Mouse (Mus musculus): ENCODE measurements around the gene Thsd7b.
"Not testable (repeated sequence)": the region's sequence is repeated elsewhere in the genome, so short reads cannot be mapped to it uniquely, and the experiment has no call there.

Thsd7b gene

DNA sequence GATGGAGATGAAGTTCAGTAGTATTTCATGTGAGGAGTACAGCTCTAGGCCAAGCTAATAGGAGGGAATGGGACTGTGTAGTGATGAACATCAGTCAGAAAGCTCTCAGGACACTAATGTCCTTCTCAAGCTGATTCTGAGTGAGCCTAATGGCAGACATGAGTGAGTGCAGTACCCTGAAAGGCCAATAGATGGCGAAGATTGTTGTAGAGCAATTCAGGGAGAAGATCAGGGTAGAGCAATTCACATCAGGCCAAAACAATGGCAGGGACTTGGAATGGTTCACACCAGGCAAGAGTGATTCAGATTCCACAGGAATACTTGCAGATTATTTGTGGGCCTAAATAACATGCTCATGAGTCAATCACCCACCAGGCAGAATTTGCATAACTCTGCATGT is 646.3 kb downstream of the Thsd7b start:
- DNase-seq (ENCODE audit: low read depth, low spot score) = peak; percentile 36
- Histone ChIP-seq H3K36me3 (ENCODE audit: control insufficient read depth, insufficient read depth, low read length, poor library complexity, severe bottlenecking) (no peaks in the 10 kb centered on the region), H3K27me3 (ENCODE audit: control insufficient read depth, insufficient read depth, low read length, poor library complexity, severe bottlenecking) (no peaks in the 10 kb centered on the region)

DNA sequence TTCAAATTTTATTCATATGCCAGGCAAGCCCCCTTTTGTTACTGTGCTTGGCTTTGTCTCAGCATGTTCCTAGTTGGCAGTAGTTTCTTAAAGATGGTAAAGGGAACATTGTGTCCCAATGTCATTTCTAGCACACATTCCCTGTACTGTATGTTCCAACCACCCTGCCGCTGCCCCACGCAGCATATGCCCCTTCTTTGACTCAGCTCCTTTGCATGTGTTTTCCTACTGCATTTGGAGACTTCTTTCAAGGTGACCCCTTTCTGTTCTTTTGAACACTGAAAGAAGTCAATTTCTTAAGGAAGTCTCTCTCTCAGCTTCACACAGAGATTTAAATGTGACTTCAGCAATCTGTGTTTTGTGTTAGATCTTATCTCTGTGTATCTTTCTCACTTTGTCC is 657.9 kb downstream of the Thsd7b start:
- Histone ChIP-seq H3K27me3 (ENCODE audit: control insufficient read depth, insufficient read depth, low read length, poor library complexity, severe bottlenecking) (no peaks in the 10 kb centered on the region), H3K36me3 (ENCODE audit: control insufficient read depth, insufficient read depth, low read length, poor library complexity, severe bottlenecking) (no peaks in the 10 kb centered on the region)
- no peak for DNase-seq (ENCODE audit: low read depth, low spot score)

DNA sequence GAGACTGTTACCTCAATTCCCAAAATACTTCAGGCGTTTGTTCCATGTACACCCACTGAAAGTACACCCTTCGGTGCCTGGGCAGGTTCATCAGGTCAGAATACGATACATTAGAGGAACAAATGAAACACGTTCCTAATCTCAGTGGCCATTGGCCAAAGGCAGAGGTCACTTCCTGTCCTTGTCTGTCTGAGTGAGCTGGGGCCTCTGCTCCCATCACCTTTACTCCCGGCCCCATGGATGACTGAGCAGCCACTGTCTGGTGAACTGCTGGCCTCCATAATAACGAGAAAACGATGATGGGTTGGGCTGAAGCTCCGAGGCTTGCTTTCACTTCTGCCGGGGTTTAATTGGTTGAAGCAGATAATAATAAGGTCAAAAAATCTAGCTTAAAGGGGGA is 670.0 kb downstream of the Thsd7b start:
- Histone ChIP-seq H3K36me3 (ENCODE audit: control insufficient read depth, insufficient read depth, low read length, poor library complexity, severe bottlenecking) (no peaks in the 10 kb centered on the region), H3K27me3 (ENCODE audit: control insufficient read depth, insufficient read depth, low read length, poor library complexity, severe bottlenecking) (no peaks in the 10 kb centered on the region; the same call in 1 of the 2 replicates)
- DNase-seq (ENCODE audit: low read depth, low spot score) = no peak

DNA sequence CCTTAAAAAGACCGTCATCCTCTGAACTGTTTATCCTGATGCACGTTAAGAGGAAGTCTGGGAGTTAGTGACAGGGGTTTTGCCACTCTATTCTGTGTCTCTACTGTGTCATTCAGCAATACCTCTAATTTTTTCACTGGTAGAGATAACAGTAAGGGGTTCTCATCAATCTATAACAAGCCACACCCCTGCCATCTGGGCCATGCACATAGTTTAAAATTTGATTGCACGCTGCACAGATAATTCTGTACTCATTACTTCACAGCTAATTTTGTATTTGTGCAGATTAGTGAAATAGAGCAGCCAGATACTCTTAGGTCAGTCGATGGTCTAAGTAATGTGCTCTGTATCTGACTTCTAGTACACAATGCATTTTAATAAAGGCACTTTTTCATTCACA is 673.9 kb downstream of the Thsd7b start:
- DNase-seq (ENCODE audit: low read depth, low spot score) = no peak
- H3K36me3 ChIP-seq (ENCODE audit: control insufficient read depth, insufficient read depth, low read length, poor library complexity, severe bottlenecking) = no peaks in the 10 kb centered on the region
- no peaks in the 10 kb centered on the region; the same call in 1 of the 2 replicates for H3K27me3 ChIP-seq (ENCODE audit: control insufficient read depth, insufficient read depth, low read length, poor library complexity, severe bottlenecking)

DNA sequence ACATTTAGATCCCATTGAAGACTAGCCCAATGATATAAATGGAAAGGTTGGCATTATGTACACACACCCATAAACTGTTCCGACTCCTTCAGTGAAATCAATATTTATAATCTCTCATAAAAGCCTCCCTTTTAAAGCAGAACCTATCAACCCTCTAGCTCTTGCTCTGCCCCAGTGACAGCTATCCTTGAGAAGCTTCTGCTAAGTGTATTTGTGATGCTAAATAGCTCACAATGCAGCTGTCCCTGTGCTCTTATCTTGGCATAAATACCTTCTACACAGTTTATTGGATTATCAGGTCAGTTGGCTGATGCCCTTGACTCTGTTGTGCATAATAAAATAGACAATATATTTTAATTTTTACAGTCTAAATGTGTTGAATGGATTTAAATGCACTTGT is 682.4 kb downstream of the Thsd7b start:
- no peak for DNase-seq (ENCODE audit: low read depth, low spot score)
- no peaks in the 10 kb centered on the region for H3K36me3 ChIP-seq (ENCODE audit: control insufficient read depth, insufficient read depth, low read length, poor library complexity, severe bottlenecking)
- H3K27me3 ChIP-seq (ENCODE audit: control insufficient read depth, insufficient read depth, low read length, poor library complexity, severe bottlenecking) = no peaks in the 10 kb centered on the region

DNA sequence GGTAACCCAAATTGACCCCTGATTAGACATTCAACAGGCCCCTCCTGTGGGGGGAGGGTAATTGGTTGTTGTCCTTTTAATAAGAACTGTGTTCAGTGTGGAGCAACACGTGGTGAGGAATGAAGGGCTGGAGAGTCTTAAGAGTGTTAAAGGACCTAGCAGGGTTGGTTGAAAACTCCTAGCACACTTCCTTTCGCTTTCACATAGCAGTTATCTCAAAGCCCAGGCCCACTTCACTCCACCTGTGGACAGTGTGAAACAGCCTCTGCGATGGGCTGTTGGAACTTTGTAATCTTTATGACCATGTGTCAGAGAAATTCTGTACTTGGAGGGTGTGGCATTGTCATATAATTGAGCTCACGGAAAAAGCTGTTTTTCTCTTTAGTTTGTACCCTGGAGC is 683.5 kb downstream of the Thsd7b start:
- Histone ChIP-seq H3K36me3 (ENCODE audit: control insufficient read depth, insufficient read depth, low read length, poor library complexity, severe bottlenecking) (no peaks in the 10 kb centered on the region), H3K27me3 (ENCODE audit: control insufficient read depth, insufficient read depth, low read length, poor library complexity, severe bottlenecking) (no peaks in the 10 kb centered on the region)
- no peak for DNase-seq (ENCODE audit: low read depth, low spot score)

DNA sequence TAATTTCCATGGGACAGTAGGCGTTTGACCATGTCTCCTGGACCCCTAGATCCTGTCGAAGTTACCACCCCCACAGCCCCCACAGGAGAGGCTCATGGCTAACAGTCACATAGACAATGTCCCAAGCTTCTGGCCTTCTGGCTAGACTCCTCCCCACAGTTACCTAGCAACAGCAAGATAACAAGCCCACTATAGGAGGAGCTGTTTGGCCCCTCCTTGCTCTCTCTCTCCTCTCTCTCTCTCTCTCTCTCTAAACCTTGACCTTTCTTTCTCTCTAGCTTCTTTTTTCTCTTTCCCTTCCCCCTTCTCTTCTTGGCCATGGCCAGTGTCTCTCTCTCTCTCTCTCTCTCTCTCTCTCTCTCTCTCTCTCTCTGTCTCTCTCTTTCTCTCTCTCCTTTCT is 686.2 kb downstream of the Thsd7b start:
- not testable (repeated sequence) for DNase-seq (ENCODE audit: low read depth, low spot score); H3K36me3 ChIP-seq (ENCODE audit: control insufficient read depth, insufficient read depth, low read length, poor library complexity, severe bottlenecking); H3K27me3 ChIP-seq (ENCODE audit: control insufficient read depth, insufficient read depth, low read length, poor library complexity, severe bottlenecking)

DNA sequence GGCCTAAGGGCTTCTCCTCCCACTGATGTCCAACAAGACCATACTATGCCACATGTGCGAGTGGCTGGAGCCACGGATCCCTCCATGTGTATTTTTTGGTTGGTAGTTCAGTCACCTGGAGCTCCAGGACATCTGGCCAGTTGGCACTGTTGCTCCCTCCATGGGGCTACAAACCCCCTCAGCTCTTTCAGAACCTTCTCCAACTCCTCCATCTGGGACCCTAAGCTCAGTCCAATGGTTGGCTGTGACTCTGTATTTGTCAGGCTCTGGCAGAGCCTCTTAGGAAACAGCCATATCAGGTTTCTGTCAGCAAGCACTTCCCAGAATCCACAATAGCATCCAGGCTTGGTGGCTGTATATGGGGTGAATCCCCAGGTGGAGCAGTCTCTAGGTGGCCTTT is 690.1 kb downstream of the Thsd7b start:
- no peaks in the 10 kb centered on the region for H3K36me3 ChIP-seq (ENCODE audit: control insufficient read depth, insufficient read depth, low read length, poor library complexity, severe bottlenecking)
- no peaks in the 10 kb centered on the region for H3K27me3 ChIP-seq (ENCODE audit: control insufficient read depth, insufficient read depth, low read length, poor library complexity, severe bottlenecking)
- no peak for DNase-seq (ENCODE audit: low read depth, low spot score)

DNA sequence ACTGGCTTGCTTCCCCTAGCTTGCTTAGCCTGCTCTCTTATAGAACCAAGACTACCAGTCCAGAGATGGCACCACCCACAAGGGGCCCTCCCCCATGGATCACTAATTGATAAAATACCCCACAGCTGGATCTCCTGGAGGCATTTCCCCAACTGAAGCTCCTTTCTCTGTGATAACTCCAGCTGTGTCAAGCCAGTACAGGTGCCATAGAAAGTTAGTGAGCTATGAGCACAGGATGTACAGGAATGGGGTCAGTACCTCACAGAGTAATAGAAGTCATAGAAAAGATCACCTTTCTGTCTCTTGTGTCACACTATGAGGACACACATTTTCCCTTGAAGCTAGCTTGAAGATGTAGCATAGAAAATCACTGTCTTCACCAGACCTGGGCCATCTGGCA is 716.1 kb downstream of the Thsd7b start:
- not testable (repeated sequence) for H3K27me3 ChIP-seq (ENCODE audit: control insufficient read depth, insufficient read depth, low read length, poor library complexity, severe bottlenecking); DNase-seq (ENCODE audit: low read depth, low spot score); H3K36me3 ChIP-seq (ENCODE audit: control insufficient read depth, insufficient read depth, low read length, poor library complexity, severe bottlenecking)

DNA sequence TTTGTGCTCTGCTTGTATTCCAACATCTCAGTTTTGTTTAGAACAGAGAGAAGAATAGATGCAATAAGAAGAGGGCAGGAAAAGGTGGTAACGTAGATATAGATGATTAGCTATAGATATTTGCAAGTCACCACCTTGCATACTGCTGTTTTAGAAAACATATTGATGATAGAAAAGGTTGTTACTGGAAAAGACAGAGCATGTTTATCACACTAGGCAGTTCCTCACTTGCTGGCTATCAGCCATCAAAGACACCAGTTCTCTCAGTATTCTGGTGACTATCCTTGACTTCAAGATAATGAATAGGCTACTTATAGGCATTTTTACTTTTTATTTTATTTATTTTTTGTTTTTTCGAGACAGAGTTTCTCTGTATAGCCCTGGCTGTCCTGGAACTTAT is 717.7 kb downstream of the Thsd7b start:
- Histone ChIP-seq H3K27me3 (ENCODE audit: control insufficient read depth, insufficient read depth, low read length, poor library complexity, severe bottlenecking) (no peaks in the 10 kb centered on the region), H3K36me3 (ENCODE audit: control insufficient read depth, insufficient read depth, low read length, poor library complexity, severe bottlenecking) (no peaks in the 10 kb centered on the region)
- DNase-seq (ENCODE audit: low read depth, low spot score) = no peak

DNA sequence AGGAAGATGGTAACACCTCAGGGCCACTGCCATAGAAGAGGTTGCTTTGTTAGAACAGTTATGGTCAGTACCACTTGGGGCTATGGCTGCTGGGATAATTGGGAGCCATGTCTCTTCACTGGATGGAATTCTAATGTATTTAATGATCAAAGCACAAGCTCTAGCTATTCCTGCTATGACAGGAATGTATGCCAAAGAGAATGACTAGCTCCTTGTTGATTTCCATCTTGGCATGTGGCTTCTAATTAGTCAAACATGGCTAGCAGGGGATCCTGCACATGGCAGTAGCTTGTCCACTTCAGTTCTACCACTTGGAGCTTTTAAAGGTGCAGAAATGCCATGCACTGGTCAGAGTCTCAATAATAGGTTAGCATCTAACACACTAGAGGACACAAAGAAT is 781.9 kb downstream of the Thsd7b start:
- no peaks in the 10 kb centered on the region for H3K27me3 ChIP-seq (ENCODE audit: control insufficient read depth, insufficient read depth, low read length, poor library complexity, severe bottlenecking)
- DNase-seq (ENCODE audit: low read depth, low spot score) = no peak
- H3K36me3 ChIP-seq (ENCODE audit: control insufficient read depth, insufficient read depth, low read length, poor library complexity, severe bottlenecking) = no peaks in the 10 kb centered on the region

DNA sequence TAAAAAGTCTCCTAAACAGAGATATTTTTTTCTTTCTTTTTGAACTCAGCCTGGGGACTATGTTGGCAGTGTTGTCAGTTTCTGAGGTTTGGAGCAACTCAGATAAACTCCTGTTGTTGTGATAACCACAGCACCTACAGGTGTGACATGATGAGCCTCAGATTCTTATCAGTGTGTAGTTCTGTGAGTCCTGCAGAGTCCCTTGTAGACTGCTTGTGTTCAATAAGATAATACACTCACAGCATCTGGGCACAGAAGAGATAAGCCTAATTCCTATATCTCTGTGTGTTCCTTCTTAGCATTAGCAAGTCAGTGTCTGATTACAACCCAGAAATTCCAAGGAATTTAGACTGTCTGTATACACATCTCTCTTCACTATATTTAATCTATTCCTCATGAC is 789.0 kb downstream of the Thsd7b start:
- Histone ChIP-seq H3K36me3 (ENCODE audit: control insufficient read depth, insufficient read depth, low read length, poor library complexity, severe bottlenecking) (no peaks in the 10 kb centered on the region), H3K27me3 (ENCODE audit: control insufficient read depth, insufficient read depth, low read length, poor library complexity, severe bottlenecking) (no peaks in the 10 kb centered on the region)
- no peak for DNase-seq (ENCODE audit: low read depth, low spot score)

DNA sequence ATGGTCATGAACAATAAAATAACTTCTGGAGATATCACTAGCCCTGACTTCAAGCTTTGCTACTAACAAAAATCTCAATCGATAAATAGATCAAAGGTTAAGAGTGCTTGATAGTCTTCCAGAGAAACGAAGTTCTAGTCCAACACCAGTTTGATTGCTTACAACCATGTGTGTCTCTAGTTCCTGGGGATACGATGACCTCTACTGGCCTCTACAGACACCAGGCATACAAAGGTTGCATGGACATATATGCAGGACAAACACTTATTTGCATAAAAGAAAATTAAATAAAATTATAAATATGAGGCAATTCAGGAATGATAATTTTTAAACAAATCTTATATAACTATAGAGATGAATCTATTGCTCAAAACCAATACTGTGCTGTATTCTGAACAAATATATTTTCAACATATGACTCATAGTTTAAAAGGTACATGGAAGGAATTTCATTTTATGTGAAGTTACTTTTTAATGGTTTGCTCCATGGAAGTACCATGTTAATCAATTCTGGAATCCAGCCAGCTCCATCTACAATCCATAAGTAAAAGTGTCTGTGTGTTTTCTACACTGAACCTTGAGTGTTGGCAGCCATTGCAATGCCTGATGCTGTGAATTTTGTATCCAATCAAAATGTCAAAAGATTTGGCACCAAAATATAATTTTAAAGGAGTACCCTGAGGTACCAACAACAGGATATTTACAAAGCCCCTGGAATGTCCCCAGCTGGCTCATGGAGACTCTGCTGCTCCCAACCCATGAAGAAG is 793.3 kb downstream of the Thsd7b start:
- DNase-seq (ENCODE audit: low read depth, low spot score) = no peak
- H3K36me3 ChIP-seq (ENCODE audit: control insufficient read depth, insufficient read depth, low read length, poor library complexity, severe bottlenecking) = no peaks in the 10 kb centered on the region
- H3K27me3 ChIP-seq (ENCODE audit: control insufficient read depth, insufficient read depth, low read length, poor library complexity, severe bottlenecking) = no peaks in the 10 kb centered on the region

DNA sequence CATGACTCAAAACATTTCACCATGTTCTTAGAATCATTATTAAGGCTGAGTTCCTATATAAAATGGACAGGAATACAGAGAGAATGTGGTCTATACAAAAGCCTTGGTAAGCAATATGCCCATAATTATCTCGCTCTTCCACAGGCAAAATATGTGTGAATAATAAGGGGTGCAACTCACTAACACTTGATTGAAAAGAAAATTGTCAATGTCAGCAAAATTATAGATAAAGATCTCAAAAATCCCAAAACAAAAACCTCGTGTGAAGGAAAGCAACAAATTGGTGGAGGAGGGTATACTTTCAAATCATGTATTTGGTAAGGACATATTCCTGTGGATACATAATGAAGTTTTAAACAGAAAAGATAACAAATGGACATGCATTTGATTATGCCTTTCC is 810.7 kb downstream of the Thsd7b start:
- Histone ChIP-seq H3K27me3 (ENCODE audit: control insufficient read depth, insufficient read depth, low read length, poor library complexity, severe bottlenecking) (no peaks in the 10 kb centered on the region), H3K36me3 (ENCODE audit: control insufficient read depth, insufficient read depth, low read length, poor library complexity, severe bottlenecking) (no peaks in the 10 kb centered on the region)
- no peak for DNase-seq (ENCODE audit: low read depth, low spot score)

DNA sequence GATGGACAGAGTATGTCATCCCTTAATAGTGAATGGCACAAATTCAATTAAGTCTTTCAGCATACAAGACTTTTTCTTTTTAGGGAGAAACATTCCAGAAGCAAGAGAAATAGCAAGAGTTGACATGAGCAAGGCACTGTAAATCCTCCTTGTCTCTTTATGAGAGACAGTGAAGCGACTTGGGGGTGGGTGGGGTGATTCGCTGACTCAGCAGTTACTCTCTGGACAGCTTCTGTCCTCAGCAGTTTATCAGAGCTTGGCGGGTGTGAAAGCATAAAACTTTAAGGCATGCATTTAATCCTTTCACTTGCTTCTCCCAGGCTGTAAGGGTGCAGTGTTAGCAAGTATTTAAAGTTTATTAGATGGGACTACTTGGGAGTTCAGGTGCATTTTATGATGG is 812.1 kb downstream of the Thsd7b start:
- H3K27me3 ChIP-seq (ENCODE audit: control insufficient read depth, insufficient read depth, low read length, poor library complexity, severe bottlenecking) = no peaks in the 10 kb centered on the region
- no peak for DNase-seq (ENCODE audit: low read depth, low spot score)
- no peaks in the 10 kb centered on the region for H3K36me3 ChIP-seq (ENCODE audit: control insufficient read depth, insufficient read depth, low read length, poor library complexity, severe bottlenecking)

DNA sequence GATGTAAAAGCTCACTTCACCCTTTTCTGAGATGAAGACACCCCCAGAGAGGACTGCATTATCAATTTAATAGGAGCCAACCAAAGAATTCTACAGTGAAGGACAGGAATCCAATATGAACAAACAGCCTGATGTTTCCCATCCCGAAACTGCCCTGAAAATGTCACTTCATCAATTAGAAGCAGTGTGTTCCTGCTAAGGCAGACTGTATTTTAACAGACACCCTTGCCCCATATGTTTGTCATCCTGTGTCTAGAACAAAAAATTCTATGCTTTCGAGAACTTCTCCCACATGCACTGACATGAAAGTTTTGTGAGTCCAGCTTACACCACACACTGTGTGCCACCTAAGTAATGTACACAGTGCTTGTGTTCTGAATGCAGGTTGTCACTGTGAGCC is 812.8 kb downstream of the Thsd7b start:
- Histone ChIP-seq H3K27me3 (ENCODE audit: control insufficient read depth, insufficient read depth, low read length, poor library complexity, severe bottlenecking) (no peaks in the 10 kb centered on the region), H3K36me3 (ENCODE audit: control insufficient read depth, insufficient read depth, low read length, poor library complexity, severe bottlenecking) (no peaks in the 10 kb centered on the region)
- no peak for DNase-seq (ENCODE audit: low read depth, low spot score)
